Mouse (Mus musculus): ENCODE data around the gene Dazap2.

Dazap2 gene

GRCm38 (mm10) chr15:100639972-100640750, 25.0 kb downstream of the Dazap2 start:
- DNase-seq, result no peak

- DNase-seq, result peak; percentile 41
Measured at GRCm38 (mm10) chr15:100641226-100641810, 26.2 kb downstream of the Dazap2 start.

- no peak for DNase-seq
Measured at GRCm38 (mm10) chr15:100642451-100642850, 27.3 kb downstream of the Dazap2 start.

- DNase-seq, result no peak
Measured at GRCm38 (mm10) chr15:100646161-100646560, 31.0 kb downstream of the Dazap2 start.

- DNase-seq, result no peak
Measured at GRCm38 (mm10) chr15:100650111-100650510, 35.0 kb downstream of the Dazap2 start.

- no peak for DNase-seq
Measured at GRCm38 (mm10) chr15:100651610-100652009, 36.5 kb downstream of the Dazap2 start.

GRCm38 (mm10) chr15:100654271-100654670, 39.1 kb downstream of the Dazap2 start:
- no peak for DNase-seq

- DNase-seq, result no peak
Measured at GRCm38 (mm10) chr15:100655201-100655600, 40.1 kb downstream of the Dazap2 start.

GRCm38 (mm10) chr15:100660306-100660705, 45.2 kb downstream of the Dazap2 start:
- DNase-seq, result no peak

- DNase-seq, result no peak
Measured at GRCm38 (mm10) chr15:100660805-100661204, 45.7 kb downstream of the Dazap2 start.

GRCm38 (mm10) chr15:100664813-100665274, 49.7 kb downstream of the Dazap2 start:
- DNase-seq, result no peak

- DNase-seq, result no peak
Measured at GRCm38 (mm10) chr15:100665411-100666218, 50.5 kb downstream of the Dazap2 start.

- peak; percentile 47 for DNase-seq
Measured at GRCm38 (mm10) chr15:100666219-100666696, 51.1 kb downstream of the Dazap2 start.

- no peak for DNase-seq
Measured at GRCm38 (mm10) chr15:100666851-100667250, 51.7 kb downstream of the Dazap2 start.

- no peak for DNase-seq
Measured at GRCm38 (mm10) chr15:100667420-100667819, 52.3 kb downstream of the Dazap2 start.

GRCm38 (mm10) chr15:100667871-100668545, 52.9 kb downstream of the Dazap2 start:
- no peak for DNase-seq

GRCm38 (mm10) chr15:100669337-100669736, 54.2 kb downstream of the Dazap2 start, which contains the start of gene Bin2:
Gene Bin2 (minus strand): TSS chr15:100669553.
- DNase-seq, result no peak

GRCm38 (mm10) chr15:100670004-100670403, 54.9 kb downstream of the Dazap2 start:
- DNase-seq, result no peak
